8 mouse cellular contexts compared by ENCODE assay signal in genomic region chr17:35704621-35705464, GRCm38 (mm10). TPM values are rescaled to one million over a fixed set of nuclear protein-coding genes. Genes with fewer than 3 reads are reported as not detected.
DNase-seq lines count a peak whose midpoint lies in the region; ATAC-seq and TF ChIP-seq lines count a peak whose summit lies in the region.

Ddr1 (minus strand) TSS chr17:35704621.

- peaks cover 20% of the 10 kb centered on the region for H3K27me3 ChIP-seq in spleen, adult 2 months (ENCODE audit: control insufficient read depth, insufficient read depth, low read length)
- H3K27me3 ChIP-seq in intestine, embryonic 16.5 days (replicated peaks; ENCODE audit: control insufficient read depth, insufficient read depth, low read length) = no peaks in the 10 kb centered on the region
- H3K27me3 ChIP-seq in limb, embryonic 10.5 days (ENCODE audit: low read depth, poor library complexity, severe bottlenecking) = peaks cover 46% of the 10 kb centered on the region

- no peak for TF ChIP-seq CTCF in spleen, adult 2 months (IDR thresholded peaks at IDR 0.05; ENCODE audit: extremely low read depth, insufficient read depth, insufficient read length, insufficient replicate concordance)
- TF ChIP-seq CTCF in cortical plate, adult 2 months (IDR thresholded peaks at IDR 0.05; ENCODE audit: extremely low read depth, insufficient read depth, low read length) = no peak

- 0 out of 2 replicates have a peak, but pooled peaks have one; percentile 12 for ATAC-seq in granulocyte monocyte progenitor cell, adult 5-6 weeks (replicated peaks; ENCODE audit: poor library complexity, severe bottlenecking)
- ATAC-seq in intestine, embryonic 16.5 days = peak; percentile 54

- no peak for TF ChIP-seq POLR2A in spleen, adult 2 months (IDR thresholded peaks at IDR 0.05; ENCODE audit: low read depth, low read length)
- TF ChIP-seq POLR2A in cortical plate, adult 2 months (IDR thresholded peaks at IDR 0.05; ENCODE audit: extremely low read depth, insufficient read depth, low read length) = no peak

- peak within 1 kb of the TSS; percentile 70 for H3K4me2 ChIP-seq in intestine, embryonic 16.5 days (ENCODE audit: low read depth, low read length)

- no peaks in the 10 kb centered on the region for H3K36me3 ChIP-seq in spleen, adult 2 months (ENCODE audit: control insufficient read depth, insufficient read depth, low read length)
- H3K36me3 ChIP-seq in intestine, embryonic 16.5 days (ENCODE audit: control insufficient read depth, insufficient read depth, low read length) = no peaks in the 10 kb centered on the region
- no peaks in the 10 kb centered on the region for H3K36me3 ChIP-seq in limb, embryonic 10.5 days

- peak within 1 kb of the TSS; percentile 58; the same call in 1 of the 2 replicates for H3K27ac ChIP-seq in spleen, adult 2 months (ENCODE audit: insufficient read depth, low read length)
- H3K27ac ChIP-seq in cortical plate, adult 2 months (ENCODE audit: insufficient read depth, low read length) = peak within 1 kb of the TSS; percentile 63
- peak within 1 kb of the TSS; percentile 95 for H3K27ac ChIP-seq in intestine, embryonic 16.5 days (ENCODE audit: low read length)
- H3K27ac ChIP-seq in limb, embryonic 10.5 days = peak within 1 kb of the TSS; percentile 88

- H3K9me3 ChIP-seq in intestine, embryonic 16.5 days (ENCODE audit: control insufficient read depth, low read length) = no peaks in the 10 kb centered on the region
- H3K9me3 ChIP-seq in limb, embryonic 10.5 days (replicated peaks) = no peaks in the 10 kb centered on the region

- H3K4me3 ChIP-seq in spleen, adult 2 months (ENCODE audit: extremely low read depth, insufficient read depth, insufficient read length) = peak within 1 kb of the TSS; percentile 25; the same call in 1 of the 2 replicates
- peak within 1 kb of the TSS; percentile 31 for H3K4me3 ChIP-seq in cortical plate, adult 2 months (ENCODE audit: insufficient read depth, low read length)
- peak within 1 kb of the TSS; percentile 47 for H3K4me3 ChIP-seq in intestine, embryonic 16.5 days (ENCODE audit: low read length)
- peak within 1 kb of the TSS; percentile 68 for H3K4me3 ChIP-seq in limb, embryonic 10.5 days

- WGBS in spleen, adult 2 months = 15% methylated on average over 19 of the region's 19 CpGs
- WGBS in intestine, embryonic 16.5 days = 5% methylated on average over 19 of the region's 19 CpGs
- whole genome bisulfite sequencing in limb, embryonic 10.5 days = 8% methylated on average over 19 of the region's 19 CpGs

- peaks cover 10% of the 10 kb centered on the region; the same call in 1 of the 2 replicates for H3K4me1 ChIP-seq in spleen, adult 2 months (ENCODE audit: control insufficient read depth, insufficient read depth, insufficient read length)
- H3K4me1 ChIP-seq in cortical plate, adult 2 months (ENCODE audit: control insufficient read depth, insufficient read depth, low read length) = peaks cover 2% of the 10 kb centered on the region; the same call in 1 of the 2 replicates
- peaks cover 39% of the 10 kb centered on the region for H3K4me1 ChIP-seq in intestine, embryonic 16.5 days (ENCODE audit: control insufficient read depth, insufficient read depth, low read length)
- H3K4me1 ChIP-seq in limb, embryonic 10.5 days = peaks cover 54% of the 10 kb centered on the region

- DNase-seq in spleen, adult 2 months (ENCODE audit: low read depth in 1 of 2, low spot score in 2 of 2) = no peak
- no peak for DNase-seq in spleen, postnatal 14 days (ENCODE audit: low spot score in 2 of 2)
- DNase-seq in limb, embryonic 10.5 days (ENCODE audit: low spot score) = no peak
- DNase-seq in neural tube, embryonic 10.5 days (ENCODE audit: extremely low spot score, low spot score) = peak; percentile 81
- no peak for DNase-seq in adipocyte (ENCODE audit: low spot score)

- H3K9ac ChIP-seq in intestine, embryonic 16.5 days (ENCODE audit: low read depth, low read length) = peak within 1 kb of the TSS; percentile 71

RNA-seq across cellular contexts. Expression of gene Ddr1, which starts in this region (rescaled TPM):
- 27.0 and 38.7 TPM in 2 replicates for polyA plus RNA-seq in spleen, adult 2 months (2012; rRNA removed)
- polyA plus RNA-seq in cortical plate, adult 2 months (2012; rRNA removed) = 42.8 and 44.9 TPM in 2 replicates
- not detected in 2 replicates for total RNA-seq in granulocyte monocyte progenitor cell, adult 5-6 weeks (2014; fragmentation: Nextera tagmentation)
- total RNA-seq in granulocyte monocyte progenitor cell, adult 5-6 weeks (2017) = not detected in 2 replicates
- 54.1 and 57.1 TPM in 2 replicates for polyA plus RNA-seq in intestine, embryonic 16.5 days (2015; fragmentation: Nextera tagmentation; extraction: Ambion mirVana)
- polyA plus RNA-seq in limb, embryonic 10.5 days (2016; fragmentation: Nextera tagmentation; extraction: Ambion mirVana) = 18.3 and 21.9 TPM in 2 replicates

Comparison
In these comparisons a context has a peak if more than half of its experiments do, and no peak if none do; other contexts are left out.
1. Peak in ATAC-seq in granulocyte monocyte progenitor cell, adult 5-6 weeks; RNA of the gene not detected or under 1 TPM.